Mouse (Mus musculus) heart, embryonic 14.5 days (tissue): ENCODE measurements around the gene Usp36. TPM values are rescaled to one million over a fixed set of nuclear protein-coding genes. Genes with fewer than 3 reads are reported as not detected.

Experiments used
- ATAC-seq: fragments of 200-750 bp; cut with Nextera tagmentation; 2 replicates; pipeline ENCODE4 v1.8.0; 2017; ENCODE audit warnings: low read depth, moderate TSS enrichment; ENCODE audit not compliant: insufficient number of reproducible peaks, insufficient read depth, low FRiP score
- H3K27ac ChIP-seq, 2 experiments: fragments of 200-500 bp in 1 of 2; fragments of 300-500 bp in 1 of 2; sonication (generic) in 1 of 2; replicated peaks in 1 of 2; 2 replicates each; pipeline ENCODE4 v1.5.1; 2012 to 2014; ENCODE audit warnings: low read depth in 2 of 2, low read length in 2 of 2, control low read depth in 1 of 2, mild to moderate bottlenecking in 1 of 2, mixed read lengths in 1 of 2; ENCODE audit not compliant: control insufficient read depth in 1 of 2, insufficient read depth in 1 of 2
- H3K27me3 ChIP-seq: fragments of 300-500 bp; sonication (generic); 2 replicates; pipeline ENCODE4 v1.6.1; 2014; ENCODE audit warnings: mild to moderate bottlenecking, low read length, control low read depth; ENCODE audit not compliant: control insufficient read depth, insufficient read depth
- H3K36me3 ChIP-seq: fragments of 300-500 bp; sonication (generic); 2 replicates; pipeline ENCODE4 v1.6.1; 2014; ENCODE audit warnings: mild to moderate bottlenecking, control low read depth, low read length, mixed read lengths; ENCODE audit not compliant: control insufficient read depth, insufficient read depth
- H3K4me1 ChIP-seq, 2 experiments: fragments of 200-500 bp in 1 of 2; fragments of 300-500 bp in 1 of 2; sonication (generic) in 1 of 2; 2 replicates each; pipeline ENCODE4 v1.6.1; 2012 to 2014; ENCODE audit warnings: low read length in 2 of 2, control low read depth in 1 of 2, mixed read lengths in 1 of 2; ENCODE audit not compliant: control insufficient read depth in 2 of 2, insufficient read depth in 2 of 2
- H3K4me2 ChIP-seq: fragments of 300-500 bp; sonication (generic); 2 replicates; pipeline ENCODE4 v1.6.1; 2014; ENCODE audit warnings: mild to moderate bottlenecking, low read length
- H3K4me3 ChIP-seq, 2 experiments: fragments of 200-500 bp in 1 of 2; fragments of 300-500 bp in 1 of 2; sonication (generic) in 1 of 2; 2 replicates each; pipeline ENCODE4 v1.5.1; 2012 to 2014; ENCODE audit warnings: low read length in 2 of 2, mild to moderate bottlenecking in 2 of 2, control low read depth in 1 of 2, low read depth in 1 of 2, moderate library complexity in 1 of 2; ENCODE audit not compliant: control insufficient read depth in 1 of 2, insufficient read depth in 1 of 2
- H3K9ac ChIP-seq: fragments of 300-500 bp; sonication (generic); 2 replicates; pipeline ENCODE4 v1.6.1; 2014; ENCODE audit warnings: mild to moderate bottlenecking, low read length
- H3K9me3 ChIP-seq: fragments of 300-500 bp; sonication (generic); 2 replicates; pipeline ENCODE4 v1.6.1; 2016; ENCODE audit warnings: low read length, control low read depth; ENCODE audit not compliant: control insufficient read depth
- WGBS: fragments of 180-500 bp; shearing (Covaris S2); extraction: QIAGEN DNeasy Blood & Tissue Kit; methylation state at CpG from one replicate; pipeline ENCODE4 v1.1.7; 2014; 5-methylcytosine and 5-hydroxymethylcytosine counted together
- polyA plus RNA-seq: library from polyadenylated mRNA; unstranded; fragments of >200 nt; fragmentation: Nextera tagmentation; extraction: Ambion mirVana; gene quantifications from 2 replicates; pipeline ENCODE4 v1.2.1, GENCODE M21; 2014

Gene Usp36
- polyA plus RNA-seq, 1 experiment from 2014 or later, result 9.1 TPM

- Histone ChIP-seq H3K9ac (no peak overlapping the region), H3K27ac (no peak overlapping the region), H3K9me3 (no peaks in the 10 kb centered on the region), H3K4me1 (no peaks in the 10 kb centered on the region), H3K4me3 (no peak overlapping the region), H3K27me3 (no peaks in the 10 kb centered on the region), H3K36me3 (peaks cover 97% of the 10 kb centered on the region), H3K4me2 (no peak overlapping the region)
- 85% methylated on average over 3 of the region's 3 CpGs for WGBS
- ATAC-seq, result no peak
These were observed 9.8 kb downstream of the Usp36 start for GRCm38 (mm10) chr11:118280218-118280617.

- no peak overlapping the region for H3K9ac ChIP-seq
- 77% methylated on average over 7 of the region's 7 CpGs for WGBS
- H3K4me2 ChIP-seq, result no peak overlapping the region
- no peak for ATAC-seq
- peaks cover 97% of the 10 kb centered on the region for H3K36me3 ChIP-seq
- no peaks in the 10 kb centered on the region for H3K4me1 ChIP-seq
- H3K27ac ChIP-seq, result no peak overlapping the region
- H3K27me3 ChIP-seq, result no peaks in the 10 kb centered on the region
- H3K9me3 ChIP-seq, result no peaks in the 10 kb centered on the region
- H3K4me3 ChIP-seq, result no peak overlapping the region
These were observed 13.7 kb downstream of the Usp36 start for GRCm38 (mm10) chr11:118276328-118276727.

- H3K4me1 ChIP-seq, result no peaks in the 10 kb centered on the region
- ATAC-seq, result no peak
- no peak overlapping the region for H3K27ac ChIP-seq
- H3K4me3 ChIP-seq, result no peak overlapping the region
- no peak overlapping the region for H3K9ac ChIP-seq
- H3K27me3 ChIP-seq, result no peaks in the 10 kb centered on the region
- WGBS, result 90% methylated on average over 9 of the region's 9 CpGs
- H3K36me3 ChIP-seq, result peaks cover 97% of the 10 kb centered on the region
- no peak overlapping the region for H3K4me2 ChIP-seq
- no peaks in the 10 kb centered on the region for H3K9me3 ChIP-seq
These were observed 15.0 kb downstream of the Usp36 start for GRCm38 (mm10) chr11:118275092-118275491.

GRCm38 (mm10) chr11:118269827-118270226 is 20.2 kb downstream of the Usp36 start:
- no peak overlapping the region for H3K27ac ChIP-seq
- H3K36me3 ChIP-seq, result peaks cover 97% of the 10 kb centered on the region
- no peak overlapping the region for H3K4me3 ChIP-seq
- no peak overlapping the region for H3K4me2 ChIP-seq
- H3K4me1 ChIP-seq, result no peaks in the 10 kb centered on the region
- no peak for ATAC-seq
- H3K9me3 ChIP-seq, result no peaks in the 10 kb centered on the region
- whole genome bisulfite sequencing, result 95% methylated on average over 3 of the region's 3 CpGs
- H3K27me3 ChIP-seq, result no peaks in the 10 kb centered on the region
- no peak overlapping the region for H3K9ac ChIP-seq

DNA sequence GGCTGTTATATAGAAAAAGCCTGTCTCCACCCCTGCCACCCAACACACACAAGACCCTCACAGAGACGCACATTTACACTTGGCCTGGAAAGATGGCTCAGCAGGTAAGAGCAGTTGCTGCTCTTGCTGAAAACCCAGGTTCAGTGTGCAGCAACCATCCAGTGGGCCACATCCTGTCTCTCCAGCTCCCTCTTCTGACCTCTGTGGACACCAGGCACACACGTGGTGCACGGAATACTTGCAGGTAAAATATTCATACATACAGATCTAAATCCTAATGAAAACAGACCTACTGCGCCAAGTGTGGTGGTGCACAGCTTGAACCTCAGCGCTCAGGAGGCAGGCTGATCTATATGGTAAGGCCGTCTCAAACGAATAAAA is 23.4 kb downstream of the Usp36 start:
- Histone ChIP-seq H3K27ac (no peak overlapping the region), H3K9ac (no peak overlapping the region), H3K9me3 (no peaks in the 10 kb centered on the region), H3K4me2 (no peak overlapping the region), H3K4me1 (no peaks in the 10 kb centered on the region), H3K4me3 (no peak overlapping the region), H3K27me3 (no peaks in the 10 kb centered on the region), H3K36me3 (peaks cover 97% of the 10 kb centered on the region)
- 87% methylated on average over 7 of the region's 7 CpGs for WGBS
- ATAC-seq, result no peak

- H3K9me3 ChIP-seq, result no peaks in the 10 kb centered on the region
- 84% methylated on average over 10 of the region's 10 CpGs for WGBS
- H3K4me1 ChIP-seq, result no peaks in the 10 kb centered on the region
- no peak overlapping the region for H3K9ac ChIP-seq
- no peaks in the 10 kb centered on the region for H3K27me3 ChIP-seq
- ATAC-seq, result no peak
- no peak overlapping the region for H3K4me2 ChIP-seq
- H3K4me3 ChIP-seq, result no peak overlapping the region
- peaks cover 97% of the 10 kb centered on the region for H3K36me3 ChIP-seq
- H3K27ac ChIP-seq, result no peak overlapping the region
These were observed 23.9 kb downstream of the Usp36 start for GRCm38 (mm10) chr11:118266044-118266665.

DNA sequence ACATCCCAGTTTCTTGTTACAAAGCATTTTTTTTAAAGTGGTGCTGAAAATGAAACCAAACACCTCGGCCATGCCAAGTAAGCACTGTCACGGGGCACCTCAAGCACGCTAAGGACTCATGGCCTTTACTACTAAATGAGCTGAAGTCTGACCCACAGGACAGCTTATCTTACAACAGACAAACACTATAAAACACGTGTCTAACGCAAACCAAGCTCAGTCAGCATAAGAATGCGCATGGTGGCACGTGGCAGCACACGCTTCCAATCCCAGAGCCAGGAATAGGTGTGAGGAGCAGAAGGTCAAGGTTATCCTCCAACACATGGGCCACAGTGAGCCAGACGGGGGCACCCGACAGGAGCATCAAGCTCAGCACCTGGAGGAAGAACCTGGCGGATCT is 24.4 kb downstream of the Usp36 start:
- H3K27ac ChIP-seq, result no peak overlapping the region
- no peak overlapping the region for H3K9ac ChIP-seq
- ATAC-seq, result no peak
- no peak overlapping the region for H3K4me2 ChIP-seq
- no peaks in the 10 kb centered on the region for H3K9me3 ChIP-seq
- 81% methylated on average over 11 of the region's 11 CpGs for WGBS
- H3K4me1 ChIP-seq, result no peaks in the 10 kb centered on the region
- no peak overlapping the region for H3K4me3 ChIP-seq
- no peaks in the 10 kb centered on the region for H3K27me3 ChIP-seq
- H3K36me3 ChIP-seq, result peaks cover 99% of the 10 kb centered on the region

DNA sequence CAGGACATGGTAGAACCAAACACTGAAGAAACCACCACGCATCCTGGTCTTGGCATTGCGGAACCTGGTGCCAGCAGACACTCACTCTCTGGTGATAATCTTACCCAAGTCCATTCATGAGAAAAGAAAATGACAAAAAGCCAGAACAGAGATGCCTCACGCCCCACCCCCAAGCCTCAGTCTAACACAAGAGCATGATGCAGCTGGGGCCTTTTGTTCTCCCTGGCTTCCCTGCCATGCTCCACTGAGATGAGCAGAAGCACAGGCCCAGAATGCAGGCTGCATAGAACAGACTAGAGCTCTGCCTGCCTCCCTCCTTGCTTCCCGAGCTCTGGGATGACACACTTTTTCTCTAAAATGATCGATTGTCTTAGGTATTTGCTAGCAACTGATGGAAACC is 26.9 kb downstream of the Usp36 start:
- Histone ChIP-seq H3K4me1 (no peaks in the 10 kb centered on the region), H3K27ac (no peak overlapping the region), H3K27me3 (no peaks in the 10 kb centered on the region), H3K9me3 (no peaks in the 10 kb centered on the region), H3K4me3 (no peak overlapping the region), H3K36me3 (peaks cover 100% of the 10 kb centered on the region), H3K4me2 (no peak overlapping the region), H3K9ac (no peak overlapping the region)
- no peak for ATAC-seq
- whole genome bisulfite sequencing, result 95% methylated on average over 5 of the region's 5 CpGs
